Mouse (Mus musculus) embryo, embryonic 10.5 days (tissue): ENCODE measurements around the gene Tmem108.

Experiments used
- DNase-seq: peaks from one replicate; pipeline ENCODE4 v3.0.0-alpha.2; 2015; ENCODE audit warnings: low spot score

Gene Tmem108

DNA sequence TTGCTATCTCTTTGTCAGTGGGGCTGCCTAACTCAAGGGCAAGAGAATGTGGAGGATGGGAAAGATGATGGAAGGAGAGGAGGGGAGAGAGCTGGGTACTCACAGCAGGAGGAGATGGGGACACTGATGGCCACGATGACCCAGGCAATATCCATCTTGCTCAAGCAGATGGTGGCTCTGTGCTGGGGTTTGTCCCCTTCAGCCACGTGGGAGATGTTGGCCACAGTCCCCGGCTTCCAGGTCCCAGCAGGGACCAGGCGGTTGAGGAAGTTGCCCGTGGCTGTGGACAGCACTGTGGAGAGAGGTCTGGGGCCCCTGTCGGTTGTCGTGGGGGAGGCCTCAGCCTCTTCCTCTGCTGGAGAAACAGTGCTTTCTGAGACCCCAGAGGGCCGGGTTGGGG, 262.9 kb downstream of the Tmem108 start:
- no peak for DNase-seq

DNA sequence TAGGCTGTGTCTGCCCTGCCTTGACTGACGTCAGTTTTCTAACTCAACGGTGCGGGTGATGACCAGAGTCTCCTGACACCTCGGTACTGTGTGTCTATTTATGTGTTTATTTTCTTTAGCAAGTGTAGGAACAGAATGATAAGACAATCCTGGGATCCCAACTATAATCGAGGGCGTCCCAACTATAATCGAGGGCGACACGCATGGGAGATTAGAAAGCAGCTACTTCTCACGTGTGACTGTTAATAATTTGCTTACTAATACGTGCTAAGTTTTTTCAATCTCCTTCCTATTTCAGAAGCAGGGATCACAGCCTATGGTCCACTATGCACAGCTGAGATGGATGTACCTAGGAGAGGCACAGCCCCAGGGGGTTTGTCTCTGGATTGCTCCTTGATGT, 266.2 kb downstream of the Tmem108 start:
- no peak for DNase-seq

DNA sequence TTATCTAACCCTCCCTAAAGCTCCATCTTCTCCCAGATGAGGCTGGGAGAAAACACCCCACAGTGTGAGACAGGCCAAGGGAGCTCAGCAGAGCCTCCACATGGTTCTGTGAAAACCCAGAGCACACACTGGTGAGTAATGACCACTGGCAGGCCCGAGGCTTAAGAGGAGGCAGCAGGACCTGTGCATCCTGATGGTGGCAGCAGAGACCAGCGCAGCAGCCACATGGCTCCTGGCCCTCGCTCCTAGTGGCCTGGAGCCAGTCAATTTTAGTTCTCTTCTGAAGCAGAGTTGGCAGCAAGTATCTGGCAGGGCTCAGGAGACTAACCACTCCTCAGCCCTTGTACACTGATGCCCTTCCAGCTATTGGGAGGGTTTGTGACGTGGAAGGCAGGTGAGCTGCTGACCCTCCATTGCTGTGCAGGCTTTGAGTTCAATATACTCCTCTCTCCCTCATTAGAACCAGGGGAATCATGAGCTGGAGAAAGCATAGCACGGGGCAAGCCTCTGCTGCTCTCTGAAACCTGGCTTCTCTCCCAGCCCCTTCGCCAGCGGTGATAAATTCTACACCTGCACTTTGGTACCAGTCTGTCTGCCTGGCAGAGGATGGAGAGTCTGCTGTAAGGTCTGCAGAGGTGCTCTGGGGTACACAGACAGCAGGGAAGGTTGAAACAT, 267.2 kb downstream of the Tmem108 start:
- DNase-seq = peak; percentile 87

DNA sequence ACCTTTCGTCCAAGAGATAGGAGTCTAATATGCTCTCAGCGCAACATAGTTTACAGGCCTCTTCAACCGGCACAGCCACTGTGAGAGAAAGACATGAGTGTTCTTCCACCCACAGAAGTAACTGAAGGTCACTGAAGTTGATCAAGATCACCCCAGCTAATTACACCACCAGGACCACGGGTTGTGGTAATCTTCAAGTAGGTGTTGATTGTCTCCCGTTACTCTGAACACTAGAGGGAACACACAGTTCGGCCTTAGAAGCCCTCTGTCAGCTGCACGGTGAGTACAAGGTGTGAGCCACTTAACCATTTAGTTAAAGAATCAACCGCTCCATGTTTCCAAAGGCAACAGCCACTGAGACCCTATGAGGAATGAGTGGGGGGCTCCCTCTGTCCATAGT, 269.7 kb downstream of the Tmem108 start:
- no peak for DNase-seq

DNA sequence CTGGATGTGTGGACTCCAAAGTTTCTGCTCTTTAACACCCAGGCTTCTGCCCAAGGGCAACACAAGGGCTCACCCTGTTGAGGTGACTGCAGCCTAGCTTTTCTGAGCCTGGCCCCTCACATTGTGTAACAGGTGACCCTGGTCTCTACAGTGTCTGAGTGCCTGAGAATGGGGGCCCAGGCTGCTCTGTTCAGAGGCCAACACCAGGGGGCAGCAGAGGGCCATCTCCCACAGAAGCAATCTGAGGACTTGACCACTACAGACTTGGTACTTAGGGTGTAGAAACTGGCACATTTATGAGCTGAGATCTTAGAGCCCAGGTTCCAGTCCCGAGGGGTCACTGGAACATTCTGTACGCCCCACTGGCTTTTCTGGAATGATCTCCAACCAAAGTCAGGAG, 271.2 kb downstream of the Tmem108 start:
- peak; percentile 84 for DNase-seq

DNA sequence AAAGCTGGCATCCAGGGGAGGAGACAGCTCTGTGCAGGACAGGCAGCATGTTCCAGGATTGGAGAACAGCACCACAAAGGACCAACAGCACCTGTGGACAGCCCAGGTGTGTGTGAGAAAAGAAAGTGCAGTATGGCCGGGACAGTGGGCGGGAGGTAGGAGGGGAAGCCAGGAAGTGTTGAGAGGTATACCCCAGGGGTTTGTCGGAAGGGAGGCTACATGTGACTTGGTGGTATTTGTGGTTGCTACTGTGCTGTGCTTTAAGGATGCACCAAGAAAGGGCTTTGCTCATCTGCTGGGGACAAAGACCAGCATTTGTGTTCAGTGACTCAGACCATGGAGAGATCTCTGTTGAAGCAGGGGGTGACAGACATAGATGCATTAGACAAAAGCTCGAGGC, 271.8 kb downstream of the Tmem108 start:
- DNase-seq = no peak

DNA sequence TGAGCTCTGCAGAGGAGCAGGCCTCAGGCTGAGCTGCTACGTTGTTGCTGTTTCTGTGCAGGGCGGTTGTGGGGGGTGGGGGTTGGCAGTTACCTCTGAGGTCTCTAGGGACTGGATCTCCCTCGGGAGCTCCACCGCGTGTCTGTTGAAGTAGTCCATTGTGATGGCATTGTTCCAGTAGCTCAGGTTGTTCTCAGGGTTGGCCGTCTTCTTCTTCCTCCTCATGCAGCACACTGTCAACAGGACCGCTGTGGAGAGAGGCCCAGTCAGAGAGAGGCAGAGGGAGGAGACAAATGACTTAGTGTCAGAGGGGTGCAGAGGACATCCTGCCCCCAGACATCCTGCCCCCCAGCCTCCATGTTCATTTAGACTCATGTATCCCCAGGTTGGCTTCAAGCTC, 272.5 kb downstream of the Tmem108 start:
- no peak for DNase-seq

DNA sequence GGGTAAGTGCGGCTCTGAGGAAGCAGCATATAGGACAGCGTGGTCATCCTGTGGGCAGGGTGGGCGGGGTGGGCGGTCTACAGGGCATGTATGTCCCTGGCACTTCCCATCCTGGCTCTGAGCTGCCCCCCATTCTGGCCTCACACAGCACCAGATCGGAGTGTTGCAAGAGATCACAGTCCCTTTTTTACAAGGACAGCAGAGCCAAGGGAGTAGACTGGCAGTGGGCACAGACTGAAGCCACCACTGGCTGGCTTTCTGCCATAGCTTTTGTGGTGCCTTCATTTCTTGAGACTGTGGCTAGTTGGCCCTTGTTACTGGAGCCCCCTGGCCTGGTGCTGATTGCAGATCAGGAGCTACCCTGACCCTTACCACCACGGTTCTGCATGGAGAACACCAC, 275.4 kb downstream of the Tmem108 start:
- DNase-seq = no peak

DNA sequence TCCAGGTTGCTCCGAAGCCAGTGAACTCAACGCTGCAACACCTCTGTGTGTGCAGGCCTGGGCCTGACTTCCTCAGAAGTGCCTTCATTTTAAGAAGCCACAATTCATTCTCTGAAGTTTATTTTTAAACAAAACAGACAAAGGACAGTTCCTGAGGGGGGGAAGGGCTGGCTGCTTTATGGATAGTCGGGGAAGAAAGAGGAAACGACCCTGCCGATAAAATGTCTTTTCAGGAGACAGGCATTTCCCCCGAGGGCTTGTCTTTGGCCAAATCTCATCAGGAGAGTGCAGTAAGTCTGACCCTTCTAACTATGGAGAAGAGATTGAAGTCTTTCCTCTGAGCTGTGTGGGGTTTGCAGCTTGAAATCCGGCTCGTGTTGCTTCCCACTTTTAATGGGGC, 276.0 kb downstream of the Tmem108 start:
- DNase-seq = no peak

DNA sequence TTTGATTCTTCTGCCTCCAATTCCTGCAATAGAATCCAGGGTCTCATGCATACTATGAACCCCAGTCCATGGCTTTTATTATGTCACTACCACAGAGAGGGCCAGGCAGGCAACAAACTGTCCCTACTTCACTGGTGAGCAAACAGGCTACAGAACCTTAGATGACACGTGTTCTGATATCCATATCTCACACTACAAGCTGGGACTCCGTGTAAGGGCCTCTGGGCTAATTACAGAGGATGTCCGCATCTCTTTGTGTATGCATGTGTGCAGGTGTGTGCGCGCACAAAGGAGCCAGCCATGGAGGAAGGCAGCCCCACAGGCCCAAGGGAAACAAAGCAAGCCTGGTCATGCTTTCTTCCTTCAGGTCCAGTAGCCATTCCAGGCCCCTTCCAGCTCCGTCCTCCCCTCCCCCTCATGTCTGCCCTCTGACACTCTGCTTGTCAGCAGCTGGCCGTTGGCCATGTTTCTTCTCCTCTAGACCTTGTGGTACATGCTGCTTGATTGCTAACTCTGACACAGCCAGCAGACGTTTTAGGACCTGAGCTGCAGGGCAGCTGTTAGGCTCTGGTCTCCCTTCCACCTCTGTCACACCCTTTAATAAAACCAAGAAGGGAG, 280.9 kb downstream of the Tmem108 start:
- peak; percentile 64 for DNase-seq

DNA sequence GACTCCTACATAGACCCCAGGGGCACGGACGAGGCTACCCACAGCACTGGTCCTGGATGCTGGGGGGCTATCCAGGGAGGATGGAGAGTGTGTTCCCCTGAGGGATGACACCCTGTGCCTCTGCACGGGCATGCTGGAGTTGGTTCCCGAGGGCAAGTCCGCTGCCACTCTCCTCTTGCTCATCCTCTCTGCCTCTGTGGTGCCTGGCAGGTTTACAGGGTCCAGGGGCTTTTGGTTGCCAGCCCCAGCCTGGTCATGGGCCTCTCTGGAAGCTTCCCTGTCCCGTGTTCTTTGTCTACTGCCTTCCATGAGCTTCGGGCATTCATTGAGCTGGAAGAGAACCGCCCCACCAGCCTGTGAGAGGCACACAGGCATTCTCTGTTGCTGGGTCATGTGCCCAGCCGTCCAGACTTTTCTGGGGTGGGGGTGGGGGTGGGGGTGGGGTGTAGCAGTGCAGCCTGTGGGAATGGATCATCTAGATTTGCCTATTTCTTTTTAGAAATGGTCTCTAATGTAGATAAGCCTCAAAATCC, 281.5 kb downstream of the Tmem108 start, which contains the start of gene Bfsp2:
TSS of gene Bfsp2 (minus strand) at position 377 of the 533 bp plus-strand sequence.
- DNase-seq = no peak

DNA sequence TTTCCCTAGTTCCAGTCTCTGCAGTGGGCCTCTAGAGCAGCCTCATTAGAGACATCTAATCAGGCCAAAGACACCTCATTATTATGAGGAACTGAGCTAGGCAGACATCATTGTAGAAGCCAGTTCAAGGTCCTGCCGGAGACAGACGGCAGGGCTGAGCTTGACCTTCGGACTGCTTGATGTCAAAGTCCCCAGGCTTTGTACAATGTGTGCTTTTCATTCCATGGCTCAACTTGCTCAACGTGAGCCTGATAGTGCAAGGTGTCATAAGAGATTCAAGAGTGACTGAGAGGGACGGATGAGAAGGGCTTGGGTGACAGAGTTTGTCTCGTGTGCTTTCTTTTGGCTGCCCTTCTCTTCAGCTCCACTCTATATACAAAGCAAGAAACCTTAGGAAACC, 286.2 kb downstream of the Tmem108 start:
- no peak for DNase-seq

DNA sequence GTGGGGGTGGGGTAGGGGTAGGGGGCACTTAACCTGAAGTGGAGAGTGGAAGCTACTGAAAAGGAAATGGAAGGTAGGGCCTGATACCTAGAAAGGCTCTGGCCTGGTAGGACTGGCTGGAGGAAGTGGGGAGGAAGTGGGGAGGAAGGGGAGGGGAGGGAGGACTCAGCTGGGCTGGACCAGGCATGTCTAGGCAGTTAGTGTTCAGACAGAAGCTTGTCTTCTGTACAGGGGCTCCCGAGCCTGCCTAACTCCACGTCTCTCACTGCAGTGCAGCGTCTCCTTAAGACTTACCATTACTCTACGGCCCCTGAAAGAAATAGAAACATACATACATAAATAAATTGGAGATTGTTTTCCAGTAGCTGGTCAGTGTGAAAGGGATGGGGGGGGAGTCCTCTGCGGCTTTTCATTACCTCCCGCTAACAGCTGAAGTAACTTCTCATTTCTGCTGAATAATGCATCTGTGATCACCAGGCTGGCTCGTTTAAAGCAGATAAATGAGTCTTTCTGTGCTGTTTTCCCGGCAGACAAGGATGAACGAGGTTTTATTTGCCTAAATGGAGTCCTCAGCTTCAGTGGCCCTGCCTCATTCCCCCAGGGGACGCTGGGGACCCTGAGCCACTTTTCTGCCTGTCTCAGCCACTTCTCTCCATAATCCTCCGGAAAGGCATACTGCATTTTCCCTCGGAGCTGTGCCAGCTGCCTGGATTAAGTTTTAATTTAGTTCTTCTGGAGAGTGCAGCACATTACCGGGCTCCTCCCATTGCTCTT, 287.5 kb downstream of the Tmem108 start:
- DNase-seq = peak; percentile 48

DNA sequence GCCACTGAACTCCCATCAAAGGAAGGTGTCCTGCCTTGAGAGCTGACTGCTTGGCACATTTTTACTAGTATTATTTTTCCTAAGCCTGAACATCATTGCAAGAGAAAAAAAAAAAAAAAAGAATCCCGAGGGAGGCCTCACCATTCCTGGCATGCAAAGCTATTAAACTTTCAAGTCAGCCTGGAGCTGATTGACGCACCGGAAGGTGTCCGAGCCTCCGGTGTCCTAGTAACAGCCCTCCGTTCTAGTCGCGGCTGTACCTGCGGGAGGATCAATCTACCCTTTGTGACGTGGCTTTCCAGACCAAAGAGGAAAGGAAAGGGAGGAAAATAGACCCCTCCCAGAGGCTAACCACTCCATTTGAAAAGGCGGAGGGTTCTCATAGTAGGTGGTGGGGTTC, 289.9 kb downstream of the Tmem108 start:
- DNase-seq = no peak

DNA sequence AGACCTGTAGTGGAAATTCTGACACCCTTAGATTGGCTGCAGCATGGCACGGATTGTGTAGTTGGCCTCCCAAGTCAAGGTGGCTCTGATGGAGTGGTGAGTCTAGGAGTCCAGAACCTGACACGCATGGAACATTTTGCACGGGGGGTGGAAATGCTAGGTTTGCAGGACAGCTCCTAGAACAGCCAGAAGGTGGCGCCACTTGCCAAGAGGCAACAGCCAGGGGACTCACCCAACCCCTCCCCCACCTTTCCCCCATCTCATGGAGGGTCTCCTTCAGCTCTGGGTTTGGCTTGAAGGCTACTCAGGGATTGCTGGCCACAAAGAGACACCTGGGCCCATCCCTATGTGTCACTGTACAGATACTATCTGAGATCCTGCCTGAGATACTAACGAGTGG, 292.1 kb downstream of the Tmem108 start:
- peak; percentile 36 for DNase-seq

DNA sequence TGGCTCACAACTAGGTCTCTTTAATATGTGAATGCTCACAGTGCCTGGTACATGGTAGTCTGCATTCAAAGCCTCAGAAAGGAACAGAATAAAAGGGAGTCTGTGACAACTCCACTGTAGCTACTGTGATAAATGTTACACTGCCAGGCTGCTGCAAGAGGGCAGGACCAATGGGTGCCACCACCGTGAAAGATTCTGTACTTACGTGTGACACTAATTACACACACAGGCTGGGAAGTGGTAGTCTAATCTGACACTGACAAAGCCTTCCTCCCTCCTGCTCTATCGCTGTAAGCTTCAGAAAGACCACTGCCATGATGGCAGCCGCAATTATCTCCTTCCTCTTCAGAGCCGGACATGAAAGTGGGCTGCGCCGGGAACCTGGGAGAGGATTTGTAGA, 292.7 kb downstream of the Tmem108 start:
- DNase-seq = no peak

DNA sequence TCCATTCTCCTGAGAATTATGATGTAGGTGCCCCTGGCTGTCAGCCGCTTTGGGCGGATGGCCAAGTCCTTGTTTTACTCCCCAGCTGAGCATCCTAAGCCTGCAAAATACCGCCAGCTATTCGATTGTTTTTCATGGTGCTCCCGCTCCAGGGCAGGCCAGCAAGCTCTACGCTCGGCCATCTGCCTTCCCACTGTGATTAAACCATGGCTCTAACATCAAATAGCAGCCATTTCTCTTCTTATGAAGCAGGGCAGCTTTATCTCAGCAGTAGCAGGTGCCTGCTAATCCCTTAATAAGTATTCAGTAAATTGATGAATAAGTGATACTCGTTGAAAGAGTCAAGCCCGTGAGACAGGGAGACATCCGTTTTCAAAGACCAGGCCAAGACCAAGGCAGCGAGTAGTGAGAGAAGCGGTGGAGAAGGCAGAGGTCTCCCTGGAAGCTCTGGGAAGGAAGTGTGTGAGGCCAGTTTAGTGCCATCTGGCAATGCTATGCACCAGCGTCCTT, 295.9 kb downstream of the Tmem108 start:
- no peak for DNase-seq

DNA sequence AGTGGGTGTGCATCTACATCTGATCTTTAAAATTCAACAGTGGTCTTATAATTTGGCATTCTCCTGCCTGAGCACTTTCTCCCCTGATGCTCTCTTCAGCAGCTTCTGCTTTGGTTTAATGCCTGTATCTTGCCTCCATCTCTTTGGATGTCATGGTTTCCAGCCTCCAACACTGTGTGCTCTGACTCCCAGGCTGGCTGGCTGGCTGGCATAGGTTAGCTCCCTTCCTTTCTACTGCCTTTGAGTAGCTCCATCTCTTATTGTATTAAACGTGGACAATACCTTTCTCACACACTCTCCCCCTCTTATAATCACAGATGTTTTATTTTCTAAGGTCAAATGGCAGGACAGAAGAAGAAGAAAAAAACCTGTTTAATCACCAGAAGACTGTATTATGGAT, 296.3 kb downstream of the Tmem108 start:
- no peak for DNase-seq

DNA sequence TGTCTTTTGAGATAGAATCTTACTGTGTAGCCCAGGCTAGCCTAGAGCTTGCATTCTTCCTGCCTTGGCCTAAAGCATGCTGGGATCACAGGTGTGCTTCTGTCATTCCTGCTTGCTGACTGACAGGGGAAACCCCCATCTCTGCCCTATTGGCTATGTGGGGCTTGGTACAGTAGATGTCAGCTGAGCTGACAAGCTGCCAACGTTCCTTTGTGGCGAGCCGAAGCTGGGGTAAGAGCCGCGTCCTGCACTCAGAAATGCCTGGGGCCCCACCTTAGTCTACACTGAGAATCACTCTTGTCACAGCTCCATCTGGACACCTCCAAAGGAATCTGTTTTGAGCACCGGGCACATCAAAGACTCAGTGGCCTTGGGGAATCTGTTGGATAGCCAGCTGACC, 297.8 kb downstream of the Tmem108 start:
- no peak for DNase-seq

DNA sequence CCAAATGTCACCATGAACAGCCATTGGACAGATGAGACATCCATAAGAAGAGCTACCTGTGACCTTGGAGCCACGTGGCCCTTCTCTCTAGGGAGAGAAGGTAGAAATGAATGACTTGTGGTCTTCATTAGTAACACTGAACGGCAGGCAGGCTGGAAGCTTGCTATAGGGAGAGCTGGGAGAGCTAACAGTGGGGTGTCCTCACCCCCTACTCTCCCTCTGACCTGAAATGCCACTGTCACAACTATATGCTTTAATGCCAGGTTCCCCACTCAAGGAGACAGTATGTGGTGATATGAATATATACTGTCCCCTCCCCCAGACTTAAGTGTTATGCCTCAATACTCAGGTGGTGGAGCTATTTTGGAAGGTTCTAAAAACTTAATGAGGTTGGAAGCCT, 301.8 kb downstream of the Tmem108 start:
- DNase-seq = no peak

DNA sequence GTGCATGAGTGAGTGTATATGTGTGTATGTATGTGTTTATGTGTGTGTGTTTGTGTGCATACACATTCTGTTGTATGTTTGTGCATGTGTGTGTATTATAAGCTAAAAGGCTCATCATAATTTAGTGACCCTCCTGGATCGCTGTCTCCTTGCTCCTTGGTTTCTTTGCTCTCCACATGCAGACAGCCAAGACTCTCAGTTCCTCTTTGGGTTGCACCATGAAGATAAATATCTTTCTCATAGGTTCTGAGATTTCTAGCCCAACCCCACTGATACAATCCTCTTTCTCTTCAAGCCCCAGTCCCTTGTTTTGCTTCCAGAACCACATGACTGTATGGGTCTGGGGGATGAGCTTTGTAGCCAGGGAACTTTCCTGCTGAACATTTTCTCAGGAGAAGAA, 302.3 kb downstream of the Tmem108 start:
- DNase-seq = no peak

DNA sequence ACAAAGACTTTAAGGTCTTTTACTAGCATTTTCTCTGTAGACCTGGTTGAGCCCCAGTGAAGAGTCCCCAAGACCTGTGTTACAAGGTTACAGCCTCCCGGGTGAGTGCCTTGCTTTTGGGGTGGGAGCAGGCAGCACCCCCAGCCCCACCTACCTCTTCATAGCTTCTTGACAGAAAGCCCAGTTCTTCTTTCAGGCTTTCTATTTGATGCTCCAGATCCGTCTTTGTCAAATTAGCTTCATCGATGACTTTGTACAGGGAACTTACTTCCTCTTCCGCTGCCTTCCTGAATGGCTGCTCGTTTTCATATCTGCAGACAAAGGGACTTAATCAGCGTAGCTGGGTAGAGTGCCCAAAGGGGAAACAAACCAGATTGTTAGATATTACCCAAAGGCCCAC, 312.0 kb downstream of the Tmem108 start:
- DNase-seq = no peak

DNA sequence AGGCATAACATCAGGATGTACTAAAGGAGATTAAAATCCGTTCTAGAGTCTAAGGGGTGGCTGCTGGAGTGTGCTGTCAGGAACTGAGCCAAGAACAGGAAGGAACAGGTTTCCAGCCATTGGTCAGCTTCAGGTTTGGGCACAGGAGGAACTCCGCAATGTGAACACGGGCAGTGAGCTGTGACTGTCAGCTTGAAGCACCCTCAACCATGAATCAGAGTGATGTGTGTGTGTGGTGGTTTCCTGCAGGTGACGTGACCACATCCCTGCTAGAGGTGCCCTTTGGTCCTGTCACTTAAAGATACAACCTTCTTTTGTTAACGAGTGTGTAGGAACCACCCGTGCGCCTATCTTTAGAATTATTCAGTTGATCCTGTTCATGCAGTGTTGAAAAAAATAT, 312.5 kb downstream of the Tmem108 start:
- no peak for DNase-seq
